Mouse (Mus musculus) embryonic facial prominence, embryonic 11.5 days (tissue): ENCODE measurements around the gene Asic2. TPM values are rescaled to one million over a fixed set of nuclear protein-coding genes. Genes with fewer than 3 reads are reported as not detected.

Experiments used
- ATAC-seq: fragments of 200-750 bp; cut with Nextera tagmentation; replicated peaks from 2 replicates; pipeline ENCODE4 v1.8.0; 2017; ENCODE audit warnings: low read depth; ENCODE audit not compliant: insufficient number of reproducible peaks, low FRiP score, low TSS enrichment
- DNase-seq: peaks from one replicate; pipeline ENCODE4 v3.0.0-alpha.2; 2015; ENCODE audit warnings: low spot score
- H3K27ac ChIP-seq: fragments of 300-500 bp; sonication (generic); replicated peaks from 2 replicates; pipeline ENCODE4 v1.5.1; 2014; ENCODE audit warnings: mild to moderate bottlenecking, low read depth, low read length, control low read depth
- H3K27me3 ChIP-seq: fragments of 300-500 bp; sonication (generic); 2 replicates; pipeline ENCODE4 v1.6.1; 2014; ENCODE audit warnings: mild to moderate bottlenecking, low read length, moderate library complexity, mixed read lengths; ENCODE audit not compliant: control insufficient read depth, insufficient read depth
- H3K36me3 ChIP-seq: fragments of 300-500 bp; sonication (generic); replicated peaks from 2 replicates; pipeline ENCODE4 v1.6.1; 2014; ENCODE audit warnings: low read depth, mild to moderate bottlenecking, low read length, moderate library complexity, mixed read lengths; ENCODE audit not compliant: control insufficient read depth, insufficient read depth
- H3K4me1 ChIP-seq: fragments of 300-500 bp; sonication (generic); 2 replicates; pipeline ENCODE4 v1.6.1; 2014; ENCODE audit warnings: low read length, mixed read lengths; ENCODE audit not compliant: control insufficient read depth, insufficient read depth
- H3K4me2 ChIP-seq: fragments of 300-500 bp; sonication (generic); 2 replicates; pipeline ENCODE4 v1.6.1; 2014; ENCODE audit warnings: low read depth, mild to moderate bottlenecking, control low read depth, low read length, moderate library complexity
- H3K4me3 ChIP-seq: fragments of 300-500 bp; sonication (generic); 2 replicates; pipeline ENCODE4 v1.5.1; 2014; ENCODE audit warnings: low read depth, low read length, control low read depth
- H3K9ac ChIP-seq: fragments of 300-500 bp; sonication (generic); replicated peaks from 2 replicates; pipeline ENCODE4 v1.6.1; 2014; ENCODE audit warnings: mild to moderate bottlenecking, control low read depth, low read length
- H3K9me3 ChIP-seq: fragments of 300-500 bp; sonication (generic); replicated peaks from 2 replicates; pipeline ENCODE4 v1.6.1; 2016; ENCODE audit warnings: mild to moderate bottlenecking, low read length, inconsistent platforms, mixed read lengths; ENCODE audit not compliant: control insufficient read depth
- WGBS: fragments of 180-500 bp; shearing (Covaris S2); extraction: QIAGEN DNeasy Blood & Tissue Kit; methylation state at CpG from one replicate; pipeline ENCODE4 v1.1.7; 2014; 5-methylcytosine and 5-hydroxymethylcytosine counted together
- polyA plus RNA-seq: library from polyadenylated mRNA; unstranded; fragments of >200 nt; fragmentation: Nextera tagmentation; extraction: Ambion mirVana; gene quantifications from 2 replicates; pipeline ENCODE4 v1.2.1, GENCODE M21; 2014

Asic2 gene
- polyA plus RNA-seq, 1 experiment from 2014 or later: 0.46 TPM

- no peak overlapping the region for H3K4me3 ChIP-seq
- H3K4me2 ChIP-seq: no peak overlapping the region
- no peaks in the 10 kb centered on the region for H3K9me3 ChIP-seq
- no peaks in the 10 kb centered on the region for H3K27me3 ChIP-seq
- DNase-seq (no peak), ATAC-seq (no peak)
- 89% methylated on average over 9 of the region's 9 CpGs for WGBS
- no peaks in the 10 kb centered on the region for H3K36me3 ChIP-seq
- no peaks in the 10 kb centered on the region for H3K4me1 ChIP-seq
- H3K27ac ChIP-seq: no peak overlapping the region
- no peak overlapping the region for H3K9ac ChIP-seq
These were observed 911.5 kb downstream of the Asic2 start for GRCm38 (mm10) chr11:81056776-81057175.

GRCm38 (mm10) chr11:81055446-81056145 lies 912.7 kb downstream of the Asic2 start:
- H3K9ac ChIP-seq: no peak overlapping the region
- ATAC-seq (no peak), DNase-seq (no peak)
- WGBS: 76% methylated on average over 12 of the region's 12 CpGs
- no peaks in the 10 kb centered on the region for H3K27me3 ChIP-seq
- H3K36me3 ChIP-seq: no peaks in the 10 kb centered on the region
- H3K4me2 ChIP-seq: no peak overlapping the region
- H3K4me1 ChIP-seq: no peaks in the 10 kb centered on the region
- no peaks in the 10 kb centered on the region for H3K9me3 ChIP-seq
- H3K4me3 ChIP-seq: no peak overlapping the region
- H3K27ac ChIP-seq: no peak overlapping the region

GRCm38 (mm10) chr11:81053826-81054225 lies 914.4 kb downstream of the Asic2 start:
- Histone ChIP-seq H3K36me3 (no peaks in the 10 kb centered on the region), H3K4me1 (no peaks in the 10 kb centered on the region), H3K4me2 (no peak overlapping the region), H3K27me3 (no peaks in the 10 kb centered on the region), H3K4me3 (no peak overlapping the region), H3K27ac (no peak overlapping the region), H3K9me3 (no peaks in the 10 kb centered on the region), H3K9ac (no peak overlapping the region)
- ATAC-seq (no peak), DNase-seq (no peak)
- 93% methylated on average over 8 of the region's 8 CpGs for WGBS

- no peaks in the 10 kb centered on the region for H3K27me3 ChIP-seq
- DNase-seq (no peak), ATAC-seq (no peak)
- H3K4me1 ChIP-seq: no peaks in the 10 kb centered on the region
- H3K9me3 ChIP-seq: no peaks in the 10 kb centered on the region
- no peak overlapping the region for H3K4me3 ChIP-seq
- no peak overlapping the region for H3K9ac ChIP-seq
- H3K4me2 ChIP-seq: no peak overlapping the region
- no peak overlapping the region for H3K27ac ChIP-seq
- H3K36me3 ChIP-seq: no peaks in the 10 kb centered on the region
- WGBS: 77% methylated on average over 3 of the region's 3 CpGs
These were observed 926.6 kb downstream of the Asic2 start for GRCm38 (mm10) chr11:81041671-81042070.

GRCm38 (mm10) chr11:81039976-81040375 lies 928.3 kb downstream of the Asic2 start:
- Histone ChIP-seq H3K27ac (no peak overlapping the region), H3K9me3 (no peaks in the 10 kb centered on the region), H3K4me3 (no peak overlapping the region), H3K27me3 (no peaks in the 10 kb centered on the region), H3K4me2 (no peak overlapping the region), H3K9ac (no peak overlapping the region), H3K4me1 (no peaks in the 10 kb centered on the region), H3K36me3 (no peaks in the 10 kb centered on the region)
- ATAC-seq: no peak
- WGBS: 64% methylated on average over 5 of the region's 5 CpGs
- DNase-seq: no peak

- no peak overlapping the region for H3K4me2 ChIP-seq
- H3K9me3 ChIP-seq: no peaks in the 10 kb centered on the region
- ATAC-seq (no peak), DNase-seq (no peak)
- H3K4me1 ChIP-seq: no peaks in the 10 kb centered on the region
- WGBS: 74% methylated on average over 3 of the region's 3 CpGs
- H3K9ac ChIP-seq: no peak overlapping the region
- no peak overlapping the region for H3K27ac ChIP-seq
- no peak overlapping the region for H3K4me3 ChIP-seq
- H3K27me3 ChIP-seq: no peaks in the 10 kb centered on the region
- no peaks in the 10 kb centered on the region for H3K36me3 ChIP-seq
These were observed 936.1 kb downstream of the Asic2 start for GRCm38 (mm10) chr11:81032151-81032550.

- DNase-seq: no peak
- WGBS: 94% methylated on average over 8 of the region's 8 CpGs
- H3K4me3 ChIP-seq: no peak overlapping the region
- H3K9me3 ChIP-seq: no peaks in the 10 kb centered on the region
- no peaks in the 10 kb centered on the region for H3K27me3 ChIP-seq
- no peaks in the 10 kb centered on the region for H3K36me3 ChIP-seq
- no peak for ATAC-seq
- H3K4me2 ChIP-seq: no peak overlapping the region
- H3K9ac ChIP-seq: no peak overlapping the region
- no peak overlapping the region for H3K27ac ChIP-seq
- H3K4me1 ChIP-seq: no peaks in the 10 kb centered on the region
These were observed 953.5 kb downstream of the Asic2 start for GRCm38 (mm10) chr11:81014776-81015175.

- WGBS: 93% methylated on average over 6 of the region's 6 CpGs
- no peak for ATAC-seq
- Histone ChIP-seq H3K9me3 (no peaks in the 10 kb centered on the region), H3K4me3 (no peak overlapping the region), H3K27ac (no peak overlapping the region), H3K4me2 (no peak overlapping the region), H3K9ac (no peak overlapping the region), H3K27me3 (no peaks in the 10 kb centered on the region), H3K36me3 (no peaks in the 10 kb centered on the region), H3K4me1 (no peaks in the 10 kb centered on the region)
- DNase-seq: no peak
These were observed 954.8 kb downstream of the Asic2 start for GRCm38 (mm10) chr11:81013501-81013900.
